Mouse (Mus musculus) heart, adult 2 months (tissue): ENCODE results near the gene Fam71b. TPM values are rescaled to one million over a fixed set of nuclear protein-coding genes. Genes with fewer than 3 reads are reported as not detected.

Experiments used
- DNase-seq, 2 experiments: peaks; one replicate each; pipeline ENCODE4 v3.0.0; 2021
- H3K27ac ChIP-seq: fragments of 200-600 bp; 2 replicates; pipeline ENCODE4 v1.8.1; 2022
- H3K27me3 ChIP-seq: fragments of 200-500 bp; 2 replicates; pipeline ENCODE4 v1.6.1; 2012; ENCODE audit warnings: mild to moderate bottlenecking, low read length, inconsistent platforms, mixed read lengths; ENCODE audit not compliant: control insufficient read depth, insufficient read depth
- H3K36me3 ChIP-seq: fragments of 200-500 bp; 2 replicates; pipeline ENCODE4 v1.6.1; 2012; ENCODE audit warnings: low read length, inconsistent platforms; ENCODE audit not compliant: control insufficient read depth, insufficient read depth
- H3K4me1 ChIP-seq: fragments of 200-500 bp; 2 replicates; pipeline ENCODE4 v1.6.1; 2011; ENCODE audit warnings: low read length; ENCODE audit not compliant: control insufficient read depth, insufficient read depth
- H3K4me3 ChIP-seq: fragments of 200-600 bp; 2 replicates; pipeline ENCODE4 v1.8.1; 2022
- H3K79me2 ChIP-seq: fragments of 200-500 bp; replicated peaks from 2 replicates; pipeline ENCODE4 v1.6.1; 2012; ENCODE audit warnings: mild to moderate bottlenecking, inconsistent platforms, low read length, moderate library complexity, mixed read lengths; ENCODE audit not compliant: control insufficient read depth, insufficient read depth
- H3K9ac ChIP-seq: fragments of 200-500 bp; 2 replicates; pipeline ENCODE4 v1.6.1; 2012; ENCODE audit warnings: low read depth, mild to moderate bottlenecking, control low read depth, inconsistent platforms, low read length, mixed read lengths
- CTCF ChIP-seq: fragments of 200-600 bp; IDR thresholded peaks from 2 replicates; pipeline ENCODE4 v1.8.1; 2022; ENCODE audit warnings: antibody characterized with exemption, mild to moderate bottlenecking, moderate library complexity
- EP300 ChIP-seq: fragments of 200-500 bp; IDR thresholded peaks from 2 replicates; pipeline ENCODE4 v1.6.1; 2011; ENCODE audit warnings: low read depth, low read length, control low read depth; ENCODE audit not compliant: insufficient read depth
- POLR2A ChIP-seq: fragments of 200-500 bp; IDR thresholded peaks from 2 replicates; pipeline ENCODE4 v1.6.1; 2011; ENCODE audit warnings: mild to moderate bottlenecking, low read depth, low read length, control low read depth; ENCODE audit not compliant: insufficient read depth
- WGBS: fragments of 180-500 bp; shearing (Covaris S2); methylation state at CpG from one replicate; pipeline ENCODE4 v1.1.7; 2018; 5-methylcytosine and 5-hydroxymethylcytosine counted together
- intact Hi-C: fragments of 180-260 bp; cut with DNase I; formaldehyde crosslinking; loops from one replicate; pipeline ENCODE4 v1.15.1; 2025
- polyA plus RNA-seq: library from polyadenylated mRNA; depleted of rRNA; stranded (reverse); fragments of >200 nt; gene quantifications from 2 replicates; pipeline ENCODE4 v1.2.3, GENCODE M21; 2012; rRNA removed
- total RNA-seq, 2 experiments: library from RNA; stranded (reverse); gene quantifications; 2 replicates each; pipeline ENCODE4 v1.2.3; 2021

Fam71b gene
- total and polyA plus RNA-seq, 3 experiments = 0.06 TPM; not detected in 2

DNA sequence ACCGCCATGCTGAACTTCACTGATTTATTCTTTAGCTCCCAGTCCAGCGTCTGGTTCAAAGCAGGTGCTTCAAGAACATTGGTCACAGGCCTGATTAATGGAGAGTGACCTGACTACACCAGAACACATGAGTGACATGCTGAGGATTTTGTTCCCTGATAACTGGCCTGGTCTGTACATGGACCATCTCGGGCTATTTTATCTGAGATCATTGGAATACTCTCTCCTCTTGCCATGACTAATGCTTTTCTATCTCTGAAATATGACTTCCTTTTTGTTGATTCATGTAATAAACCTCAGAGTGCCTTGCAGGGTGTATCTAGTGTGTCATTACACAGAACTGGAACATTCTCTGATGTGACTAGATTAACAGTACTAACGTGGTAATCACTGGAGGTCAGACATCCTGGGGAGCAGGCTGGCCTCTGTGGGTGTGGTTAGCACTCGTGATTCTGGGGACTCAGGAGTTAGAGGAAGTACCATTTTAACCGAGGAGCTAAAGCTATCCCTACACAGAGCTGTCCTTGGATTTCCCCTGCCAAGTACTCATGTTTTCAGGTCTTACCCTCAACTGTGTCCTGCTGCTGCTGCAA, 58.2 kb downstream of the Fam71b start, which contains the start of gene Havcr2:
Gene Havcr2 (plus strand): TSS at position 483 of the 593 bp plus-strand sequence.
- no peaks in the 10 kb centered on the region for H3K79me2 ChIP-seq
- DNase-seq = no peak
- no peak within 1 kb of the TSS for H3K4me3 ChIP-seq
- intact Hi-C loops = no loop called here
- TF ChIP-seq POLR2A = no peak
- no peak for TF ChIP-seq EP300
- TF ChIP-seq CTCF = no peak
- H3K27me3 ChIP-seq = no peaks in the 10 kb centered on the region
- no peak within 1 kb of the TSS for H3K9ac ChIP-seq
- no peak within 1 kb of the TSS for H3K27ac ChIP-seq
- H3K4me1 ChIP-seq = no peaks in the 10 kb centered on the region
- H3K36me3 ChIP-seq = no peaks in the 10 kb centered on the region
- WGBS = 58% methylated on average over 6 of the region's 6 CpGs

Other genes with a start within 250 kb of the Fam71b start
- under 1 TPM; 0.11 to 0.18 TPM for gene Nipal4, start 230.1 kb upstream of the Fam71b start, total RNA-seq
- 0.18 and 0.20 TPM in 2 replicates for gene Nipal4, start 230.1 kb upstream of the Fam71b start, polyA plus RNA-seq
- not detected for gene Fndc9, start 161.0 kb upstream of the Fam71b start, total RNA-seq
- gene Fndc9, start 161.0 kb upstream of the Fam71b start, polyA plus RNA-seq = not detected in 2 replicates
- 10 to 100 TPM; 55.2 to 68.8 TPM for gene Cyfip2, start 83.7 kb upstream of the Fam71b start, total RNA-seq
- 28.8 and 30.5 TPM in 2 replicates for gene Cyfip2, start 83.7 kb upstream of the Fam71b start, polyA plus RNA-seq
- gene Itk, start 7.0 kb upstream of the Fam71b start, total RNA-seq = under 1 TPM; 0.26 to 0.30 TPM
- gene Itk, start 7.0 kb upstream of the Fam71b start, polyA plus RNA-seq = 0.35 and 0.51 TPM in 2 replicates
- 10 to 100 TPM; 16.8 to 17.1 TPM for gene Med7, start 40.4 kb downstream of the Fam71b start, total RNA-seq
- 8.1 and 16.5 TPM in 2 replicates for gene Med7, start 40.4 kb downstream of the Fam71b start, polyA plus RNA-seq
- gene Havcr2, start 58.4 kb downstream of the Fam71b start, total RNA-seq = under 1 TPM; 0.31 to 0.48 TPM
- gene Havcr2, start 58.4 kb downstream of the Fam71b start, polyA plus RNA-seq = 0.08 TPM in 1 of 2 replicates, not detected in the other
- gene Gm12169, start 127.7 kb downstream of the Fam71b start, total RNA-seq = not detected
- gene Gm12169, start 127.7 kb downstream of the Fam71b start, polyA plus RNA-seq = not detected in 2 replicates
- gene BC053393, start 175.0 kb downstream of the Fam71b start, total RNA-seq = not detected
- gene BC053393, start 175.0 kb downstream of the Fam71b start, polyA plus RNA-seq = not detected in 2 replicates
- not detected for gene Dppa1, start 232.7 kb downstream of the Fam71b start, total RNA-seq
- not detected in 2 replicates for gene Dppa1, start 232.7 kb downstream of the Fam71b start, polyA plus RNA-seq